Comparison of ENCODE assay signal across 19 mouse cellular contexts in the genomic region with DNA sequence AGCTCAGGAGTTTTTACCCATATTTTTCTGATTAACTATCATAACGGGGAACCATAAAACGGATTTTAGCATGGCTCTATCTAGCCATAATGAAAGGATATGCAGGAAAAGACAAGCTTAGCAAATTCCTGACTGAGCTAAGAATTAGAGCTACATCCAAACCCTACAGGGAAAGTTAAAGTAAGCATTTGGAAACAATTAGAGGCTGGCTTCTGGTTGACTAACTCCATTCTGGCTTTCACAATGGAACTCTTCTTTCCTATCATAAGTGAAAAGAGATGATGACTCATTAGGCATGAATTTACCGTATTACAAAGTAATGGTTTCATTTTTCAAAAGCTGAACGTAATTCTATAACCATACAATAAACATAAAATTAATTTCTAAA. TPM values are rescaled to one million over a fixed set of nuclear protein-coding genes. Genes with fewer than 3 reads are reported as not detected.
DNase-seq lines count a peak whose midpoint lies in the region; ATAC-seq and TF ChIP-seq lines count a peak whose summit lies in the region.
"Had no signal": no experiment of that assay in that cellular context is flagged by ENCODE, and none has a peak within 500 bp of the region (broad histone marks: within the 10 kb centered on the region; RNA-seq: fewer than 3 reads in every experiment).

No protein-coding gene starts in this region.

- H3K36me3 ChIP-seq in embryonic facial prominence, embryonic 14.5 days (ENCODE audit: control insufficient read depth, insufficient read depth, low read length), result peaks cover 21% of the 10 kb centered on the region
- H3K36me3 ChIP-seq in limb, embryonic 14.5 days (ENCODE audit: control insufficient read depth, insufficient read depth, low read length), result peaks cover 28% of the 10 kb centered on the region
- peaks cover 23% of the 10 kb centered on the region for H3K36me3 ChIP-seq in forebrain, embryonic 12.5 days (replicated peaks)
- H3K36me3 ChIP-seq in forebrain, embryonic 15.5 days, result peaks cover 8% of the 10 kb centered on the region; the same call in 1 of the 2 replicates

- peaks cover 6% of the 10 kb centered on the region; the same call in 1 of the 2 replicates for H3K4me1 ChIP-seq in embryonic facial prominence, embryonic 14.5 days (ENCODE audit: control insufficient read depth, insufficient read depth, low read length)
- no peaks in the 10 kb centered on the region; the same call in 1 of the 2 replicates for H3K4me1 ChIP-seq in limb, embryonic 14.5 days (ENCODE audit: control insufficient read depth, insufficient read depth, low read length)
- H3K4me1 ChIP-seq in forebrain, embryonic 12.5 days, result no peaks in the 10 kb centered on the region
- 0 out of 2 replicates have a peak, but pooled peaks cover 6% of the 10 kb centered on the region for H3K4me1 ChIP-seq in forebrain, embryonic 15.5 days
- H3K4me1 ChIP-seq: heart, embryonic 15.5 days; hindbrain, embryonic 10.5 days; liver, embryonic 13.5 days had no signal

- no peak for TF ChIP-seq POLR2A in limb, embryonic 14.5 days (IDR thresholded peaks at IDR 0.05; ENCODE audit: borderline replicate concordance, extremely low read depth, insufficient read depth, insufficient read length)

- no peaks in the 10 kb centered on the region for H3K9me3 ChIP-seq in embryonic facial prominence, embryonic 14.5 days (ENCODE audit: control insufficient read depth, low read length)
- no peaks in the 10 kb centered on the region for H3K9me3 ChIP-seq in limb, embryonic 14.5 days (ENCODE audit: control insufficient read depth, low read length)
- H3K9me3 ChIP-seq in forebrain, embryonic 12.5 days, result no peaks in the 10 kb centered on the region
- no peaks in the 10 kb centered on the region for H3K9me3 ChIP-seq in forebrain, embryonic 15.5 days
- H3K9me3 ChIP-seq: embryonic facial prominence, embryonic 12.5 days; heart, embryonic 15.5 days; hindbrain, embryonic 10.5 days; liver, embryonic 13.5 days; megakaryocyte, embryonic 14.5 days had no signal

- H3K4me2 ChIP-seq in embryonic facial prominence, embryonic 14.5 days (ENCODE audit: low read depth, low read length), result no peak overlapping the region
- no peak overlapping the region for H3K4me2 ChIP-seq in limb, embryonic 14.5 days (replicated peaks; ENCODE audit: low read depth, low read length, severe bottlenecking)
- no peak overlapping the region for H3K4me2 ChIP-seq in forebrain, embryonic 12.5 days
- H3K4me2 ChIP-seq in forebrain, embryonic 15.5 days (replicated peaks), result no peak overlapping the region
- H3K4me2 ChIP-seq: embryonic facial prominence, embryonic 12.5 days; heart, embryonic 15.5 days; liver, embryonic 13.5 days had no signal

- peak; percentile 88 for ATAC-seq in embryonic facial prominence, embryonic 14.5 days (ENCODE audit: low read depth)
- ATAC-seq in limb, embryonic 14.5 days (ENCODE audit: low FRiP score, low read depth), result peak; percentile 82
- no peak for ATAC-seq in forebrain, embryonic 12.5 days (ENCODE audit: low FRiP score)
- no peak for ATAC-seq in forebrain, embryonic 15.5 days (replicated peaks)
- ATAC-seq: forebrain, embryonic 14.5 days; inflammation-experienced regulatory T-cells, adult 6 months had no signal

- 27% methylated on average over 4 of the region's 4 CpGs for WGBS in embryonic facial prominence, embryonic 14.5 days
- WGBS in limb, embryonic 14.5 days, result 36% methylated on average over 4 of the region's 4 CpGs
- WGBS in forebrain, embryonic 12.5 days, result 25% methylated on average over 4 of the region's 4 CpGs
- WGBS in forebrain, embryonic 15.5 days, result 34% methylated on average over 4 of the region's 4 CpGs

- H3K9ac ChIP-seq in embryonic facial prominence, embryonic 14.5 days (ENCODE audit: low read depth, low read length), result no peak overlapping the region
- no peak overlapping the region for H3K9ac ChIP-seq in limb, embryonic 14.5 days (ENCODE audit: low read depth, low read length, severe bottlenecking)
- no peak overlapping the region for H3K9ac ChIP-seq in forebrain, embryonic 12.5 days
- no peak overlapping the region for H3K9ac ChIP-seq in forebrain, embryonic 15.5 days (replicated peaks)
- H3K9ac ChIP-seq: embryonic facial prominence, embryonic 12.5 days; heart, embryonic 15.5 days; liver, embryonic 13.5 days had no signal

- no peak overlapping the region for H3K4me3 ChIP-seq in embryonic facial prominence, embryonic 14.5 days (ENCODE audit: low read depth, low read length)
- no peak overlapping the region for H3K4me3 ChIP-seq in limb, embryonic 14.5 days (replicated peaks; ENCODE audit: low read length)
- H3K4me3 ChIP-seq in forebrain, embryonic 12.5 days (replicated peaks), result no peak overlapping the region
- no peak overlapping the region for H3K4me3 ChIP-seq in forebrain, embryonic 15.5 days
- H3K4me3 ChIP-seq: embryonic facial prominence, embryonic 12.5 days; heart, adult 2 months; heart, embryonic 15.5 days; hindbrain, embryonic 10.5 days; liver, embryonic 13.5 days; megakaryocyte, embryonic 14.5 days had no signal

- no peaks in the 10 kb centered on the region for H3K27me3 ChIP-seq in embryonic facial prominence, embryonic 14.5 days (replicated peaks; ENCODE audit: control insufficient read depth, insufficient read depth, low read length)
- no peaks in the 10 kb centered on the region for H3K27me3 ChIP-seq in limb, embryonic 14.5 days (ENCODE audit: control insufficient read depth, insufficient read depth, low read length)
- no peaks in the 10 kb centered on the region for H3K27me3 ChIP-seq in forebrain, embryonic 12.5 days
- H3K27me3 ChIP-seq in forebrain, embryonic 15.5 days, result no peaks in the 10 kb centered on the region
- H3K27me3 ChIP-seq: embryonic facial prominence, embryonic 12.5 days; heart, embryonic 15.5 days; liver, embryonic 13.5 days; megakaryocyte, embryonic 14.5 days had no signal

- DNase-seq in embryo, embryonic 10.5 days (ENCODE audit: low spot score), result peak; percentile 34
- no peak for DNase-seq in embryo, embryonic 10 days (ENCODE audit: low spot score)
- DNase-seq in 416B (ENCODE audit: low read depth), result peak; percentile 57
- DNase-seq in embryonic facial prominence, embryonic 14.5 days (ENCODE audit: low spot score), result peak; percentile 93
- DNase-seq in limb, embryonic 14.5 days (ENCODE audit: low spot score), result peak; percentile 85
- DNase-seq in urinary bladder, postnatal 4 days (ENCODE audit: low spot score in 2 of 2), result no peak
- DNase-seq: adrenal gland, adult 2 months; cerebellum, postnatal 10 days; heart, adult 2 months; liver, embryonic 13.5 days; thymus, postnatal 25 days had no signal

- H3K27ac ChIP-seq in embryonic facial prominence, embryonic 14.5 days (replicated peaks; ENCODE audit: low read depth, low read length), result no peak overlapping the region; the same call in 1 of the 2 replicates
- H3K27ac ChIP-seq in limb, embryonic 14.5 days (replicated peaks; ENCODE audit: low read depth, low read length), result peak overlapping the region; percentile 75; the same call in 1 of the 2 replicates
- no peak overlapping the region for H3K27ac ChIP-seq in forebrain, embryonic 12.5 days
- no peak overlapping the region for H3K27ac ChIP-seq in forebrain, embryonic 15.5 days (replicated peaks)
- H3K27ac ChIP-seq: heart, adult 2 months; heart, embryonic 15.5 days; hindbrain, embryonic 10.5 days; liver, embryonic 13.5 days had no signal

RNA-seq across cellular contexts. Expression of a gene that starts 45.2 kb away (rescaled TPM):
- 34.3 and 40.7 TPM in 2 replicates for polyA plus RNA-seq in embryonic facial prominence, embryonic 14.5 days (2014; fragmentation: Nextera tagmentation; extraction: Ambion mirVana)
- polyA plus RNA-seq in limb, embryonic 14.5 days (2012; rRNA removed), result 34.3 and 38.1 TPM in 2 replicates
- polyA plus RNA-seq in limb, embryonic 14.5 days (2014; fragmentation: Nextera tagmentation; extraction: Ambion mirVana), result 39.8 and 43.9 TPM in 2 replicates
- polyA plus RNA-seq in forebrain, embryonic 12.5 days (2016; fragmentation: Nextera tagmentation; extraction: Ambion mirVana), result 20.3 and 24.2 TPM in 2 replicates
- polyA plus RNA-seq in forebrain, embryonic 15.5 days (2015; fragmentation: Nextera tagmentation; extraction: Ambion mirVana), result 16.6 and 20.7 TPM in 2 replicates

RNA-seq across cellular contexts. Expression of a gene that starts 45.2 kb away (rescaled TPM):
- polyA plus RNA-seq in embryonic facial prominence, embryonic 14.5 days (2014; fragmentation: Nextera tagmentation; extraction: Ambion mirVana), result 23.8 and 27.1 TPM in 2 replicates
- polyA plus RNA-seq in limb, embryonic 14.5 days (2012; rRNA removed), result 8.6 and 9.2 TPM in 2 replicates
- 19.4 and 20.1 TPM in 2 replicates for polyA plus RNA-seq in limb, embryonic 14.5 days (2014; fragmentation: Nextera tagmentation; extraction: Ambion mirVana)
- 22.0 and 22.4 TPM in 2 replicates for polyA plus RNA-seq in forebrain, embryonic 12.5 days (2016; fragmentation: Nextera tagmentation; extraction: Ambion mirVana)
- 23.4 and 24.6 TPM in 2 replicates for polyA plus RNA-seq in forebrain, embryonic 15.5 days (2015; fragmentation: Nextera tagmentation; extraction: Ambion mirVana)

Comparison
In these comparisons a context has a peak if more than half of its experiments do, and no peak if none do; other contexts are left out.
1. DNase-seq: peak in embryo, embryonic 10.5 days (single experiment), 416B (single experiment), embryonic facial prominence, embryonic 14.5 days (single experiment) and limb, embryonic 14.5 days (single experiment); none in embryo, embryonic 10 days (single experiment) and urinary bladder, postnatal 4 days (0 of 2).
2. ATAC-seq: peak in embryonic facial prominence, embryonic 14.5 days (single experiment) and limb, embryonic 14.5 days (single experiment); none in forebrain, embryonic 12.5 days (single experiment) and forebrain, embryonic 15.5 days (single experiment).